Mouse (Mus musculus): Measurements from ENCODE around the gene Tatdn2. TPM values are rescaled to one million over a fixed set of nuclear protein-coding genes. Genes with fewer than 3 reads are reported as not detected.
"Not testable (repeated sequence)": the region's sequence is repeated elsewhere in the genome, so short reads cannot be mapped to it uniquely, and the experiment has no call there.

Tatdn2 gene
- polyA plus RNA-seq, 1 experiment from 2014 or later: 0.95 TPM

DNA sequence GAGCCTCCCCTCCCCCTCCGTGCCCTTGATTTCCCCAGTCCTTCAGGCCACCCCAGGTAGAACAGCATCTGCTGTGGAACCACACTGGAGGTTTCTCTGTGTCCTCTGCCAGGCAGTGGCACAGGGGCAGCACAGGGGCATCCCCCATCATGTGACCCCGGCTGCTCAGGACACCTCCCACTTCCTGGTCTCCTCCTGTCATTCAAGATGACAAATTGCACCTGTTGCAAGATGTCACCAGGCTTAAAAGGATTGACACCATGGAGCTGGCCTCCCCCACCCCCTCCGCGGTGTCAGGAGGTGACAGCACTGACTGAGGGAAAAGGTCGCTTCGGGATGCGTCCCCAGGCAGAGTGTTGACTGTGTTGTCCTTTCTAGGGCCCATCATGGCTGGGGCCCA, 27.0 kb upstream of the Tatdn2 start:
- Histone ChIP-seq H3K9me3 (replicated peaks; ENCODE audit: low read length) (no peaks in the 10 kb centered on the region), H3K27me3 (ENCODE audit: insufficient read depth, low read length) (no peaks in the 10 kb centered on the region), H3K4me1 (replicated peaks; ENCODE audit: insufficient read depth, low read length) (peaks cover 8% of the 10 kb centered on the region; the same call in 1 of the 2 replicates), H3K9ac (ENCODE audit: low read depth, low read length) (no peak overlapping the region), H3K4me2 (ENCODE audit: low read length) (no peak overlapping the region), H3K36me3 (ENCODE audit: insufficient read depth, low read length) (no peaks in the 10 kb centered on the region), H3K27ac (no peak overlapping the region), H3K4me3 (replicated peaks; ENCODE audit: low read depth, low read length) (no peak overlapping the region)
- no peak; the same call in 1 of the 2 replicates for ATAC-seq (replicated peaks; ENCODE audit: low FRiP score, low read depth)
- TF ChIP-seq CTCF (IDR thresholded peaks at IDR 0.05; ENCODE audit: low read depth): no peak
- DNase-seq (ENCODE audit: low spot score): no peak
- WGBS: 46% methylated on average over 7 of the region's 7 CpGs

DNA sequence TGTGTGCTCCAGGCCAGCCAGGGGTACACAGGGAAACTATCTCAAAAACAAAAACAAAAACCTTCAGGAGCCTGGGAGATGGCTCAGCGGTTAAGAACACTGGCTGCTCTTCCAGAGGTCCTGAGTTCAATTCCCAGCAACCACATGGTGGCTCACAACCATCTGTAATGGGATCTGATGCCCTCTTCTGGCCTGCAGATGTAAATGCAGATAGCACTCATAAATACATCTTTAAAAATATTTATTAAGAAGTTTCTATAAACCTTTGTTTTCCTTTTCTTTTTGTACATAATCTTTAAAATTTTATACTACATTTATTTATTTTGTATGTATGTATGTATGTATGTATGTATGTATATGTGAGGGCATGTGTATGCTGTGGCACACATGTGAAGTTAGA, 24.8 kb upstream of the Tatdn2 start:
- not testable (repeated sequence) for H3K4me2 ChIP-seq (ENCODE audit: low read length); H3K36me3 ChIP-seq (ENCODE audit: insufficient read depth, low read length); H3K9ac ChIP-seq (ENCODE audit: low read depth, low read length); DNase-seq (ENCODE audit: low spot score); H3K27ac ChIP-seq; H3K27me3 ChIP-seq (ENCODE audit: insufficient read depth, low read length); H3K9me3 ChIP-seq (replicated peaks; ENCODE audit: low read length); H3K4me3 ChIP-seq (replicated peaks; ENCODE audit: low read depth, low read length); ATAC-seq (replicated peaks; ENCODE audit: low FRiP score, low read depth); H3K4me1 ChIP-seq (replicated peaks; ENCODE audit: insufficient read depth, low read length)
- 0 out of 2 replicates have a peak, but pooled peaks have one; percentile 15 for TF ChIP-seq CTCF (IDR thresholded peaks at IDR 0.05; ENCODE audit: low read depth)
- WGBS: 91% methylated on average over 1 of the region's 1 CpGs

DNA sequence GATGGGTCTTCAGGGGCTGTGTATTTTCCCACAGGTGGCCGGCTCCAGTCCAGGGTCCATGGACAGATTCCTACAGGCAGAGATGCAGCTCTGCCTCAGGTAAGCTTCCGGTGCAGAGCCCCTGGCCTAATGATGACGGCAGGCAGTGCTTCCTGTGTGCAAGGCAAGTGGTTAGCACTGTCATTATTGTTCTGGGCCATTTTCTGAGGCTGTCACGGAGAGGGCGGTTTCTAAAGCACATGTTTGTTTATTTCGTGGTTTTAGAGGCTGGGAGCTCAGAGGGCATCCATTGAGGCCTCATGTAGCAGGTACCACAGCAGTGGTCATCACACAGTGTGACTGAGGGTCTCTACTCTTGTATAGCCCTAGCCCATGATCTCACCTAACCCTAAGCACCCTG, 23.9 kb upstream of the Tatdn2 start:
- Histone ChIP-seq H3K9ac (ENCODE audit: low read depth, low read length) (no peak overlapping the region), H3K4me3 (replicated peaks; ENCODE audit: low read depth, low read length) (no peak overlapping the region), H3K4me1 (replicated peaks; ENCODE audit: insufficient read depth, low read length) (peaks cover 8% of the 10 kb centered on the region; the same call in 1 of the 2 replicates), H3K9me3 (replicated peaks; ENCODE audit: low read length) (no peaks in the 10 kb centered on the region), H3K27me3 (ENCODE audit: insufficient read depth, low read length) (no peaks in the 10 kb centered on the region), H3K4me2 (ENCODE audit: low read length) (no peak overlapping the region), H3K36me3 (ENCODE audit: insufficient read depth, low read length) (no peaks in the 10 kb centered on the region), H3K27ac (no peak overlapping the region)
- no peak for TF ChIP-seq CTCF (IDR thresholded peaks at IDR 0.05; ENCODE audit: low read depth)
- no peak for ATAC-seq (replicated peaks; ENCODE audit: low FRiP score, low read depth)
- no peak for DNase-seq (ENCODE audit: low spot score)
- 75% methylated on average over 6 of the region's 6 CpGs for WGBS

DNA sequence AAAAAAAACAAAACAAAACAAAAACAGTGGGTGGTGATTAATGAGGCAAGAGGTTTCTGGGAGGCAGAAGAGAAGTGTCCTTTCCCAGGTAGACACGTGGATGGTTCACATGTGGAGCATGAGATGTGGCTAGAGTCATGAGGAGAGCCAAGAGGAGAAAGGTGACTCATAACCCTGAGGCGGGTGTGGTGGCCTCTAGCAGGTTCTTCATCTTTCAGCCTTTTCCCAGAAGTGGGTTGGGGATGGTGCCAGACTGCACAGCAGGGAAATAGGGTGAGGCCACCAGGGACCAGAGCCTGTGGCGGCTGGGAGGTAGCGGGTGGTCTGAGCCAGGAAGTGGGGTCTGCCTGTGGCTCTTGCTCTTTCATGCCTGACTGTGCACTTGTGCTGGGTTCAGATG, 21.6 kb upstream of the Tatdn2 start:
- no peak for DNase-seq (ENCODE audit: low spot score)
- ATAC-seq (replicated peaks; ENCODE audit: low FRiP score, low read depth): no peak

DNA sequence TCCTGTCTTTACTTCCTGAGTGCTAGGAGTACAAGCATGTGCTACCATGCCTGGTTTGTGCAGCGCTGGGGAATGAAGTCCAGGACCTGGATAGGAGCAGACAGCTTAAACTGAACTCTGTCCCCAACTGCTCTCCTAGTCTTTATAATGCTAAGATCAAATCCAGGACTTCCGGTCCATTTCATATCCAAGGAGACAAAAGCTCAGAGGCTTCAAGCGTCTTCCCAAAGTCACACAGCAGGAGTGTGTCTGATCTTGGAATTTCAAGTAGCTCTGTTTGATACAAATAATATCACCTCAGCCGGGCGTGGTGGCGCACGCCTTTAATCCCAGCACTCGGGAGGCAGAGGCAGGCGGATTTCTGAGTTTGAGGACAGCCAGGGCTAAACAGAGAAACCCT, 20.9 kb upstream of the Tatdn2 start:
- ATAC-seq (replicated peaks; ENCODE audit: low FRiP score, low read depth): no peak
- no peak overlapping the region for H3K27ac ChIP-seq
- WGBS: 96% methylated on average over 9 of the region's 9 CpGs
- H3K9ac ChIP-seq (ENCODE audit: low read depth, low read length): no peak overlapping the region
- no peak overlapping the region for H3K4me3 ChIP-seq (replicated peaks; ENCODE audit: low read depth, low read length)
- H3K4me2 ChIP-seq (ENCODE audit: low read length): no peak overlapping the region
- no peak for DNase-seq (ENCODE audit: low spot score)
- H3K36me3 ChIP-seq (ENCODE audit: insufficient read depth, low read length): no peaks in the 10 kb centered on the region
- no peaks in the 10 kb centered on the region for H3K27me3 ChIP-seq (ENCODE audit: insufficient read depth, low read length)
- TF ChIP-seq CTCF (IDR thresholded peaks at IDR 0.05; ENCODE audit: low read depth): no peak
- H3K9me3 ChIP-seq (replicated peaks; ENCODE audit: low read length): no peaks in the 10 kb centered on the region
- no peaks in the 10 kb centered on the region for H3K4me1 ChIP-seq (replicated peaks; ENCODE audit: insufficient read depth, low read length)

More for the DNA sequence above, 21.6 kb upstream of the Tatdn2 start:
- no peak overlapping the region for H3K27ac ChIP-seq
- no peaks in the 10 kb centered on the region for H3K9me3 ChIP-seq (replicated peaks; ENCODE audit: low read length)
- H3K9ac ChIP-seq (ENCODE audit: low read depth, low read length): no peak overlapping the region
- TF ChIP-seq CTCF (IDR thresholded peaks at IDR 0.05; ENCODE audit: low read depth): no peak
- no peak overlapping the region for H3K4me2 ChIP-seq (ENCODE audit: low read length)
- WGBS: 72% methylated on average over 4 of the region's 4 CpGs
- no peaks in the 10 kb centered on the region for H3K4me1 ChIP-seq (replicated peaks; ENCODE audit: insufficient read depth, low read length)
- no peak overlapping the region for H3K4me3 ChIP-seq (replicated peaks; ENCODE audit: low read depth, low read length)
- H3K27me3 ChIP-seq (ENCODE audit: insufficient read depth, low read length): no peaks in the 10 kb centered on the region
- H3K36me3 ChIP-seq (ENCODE audit: insufficient read depth, low read length): no peaks in the 10 kb centered on the region

DNA sequence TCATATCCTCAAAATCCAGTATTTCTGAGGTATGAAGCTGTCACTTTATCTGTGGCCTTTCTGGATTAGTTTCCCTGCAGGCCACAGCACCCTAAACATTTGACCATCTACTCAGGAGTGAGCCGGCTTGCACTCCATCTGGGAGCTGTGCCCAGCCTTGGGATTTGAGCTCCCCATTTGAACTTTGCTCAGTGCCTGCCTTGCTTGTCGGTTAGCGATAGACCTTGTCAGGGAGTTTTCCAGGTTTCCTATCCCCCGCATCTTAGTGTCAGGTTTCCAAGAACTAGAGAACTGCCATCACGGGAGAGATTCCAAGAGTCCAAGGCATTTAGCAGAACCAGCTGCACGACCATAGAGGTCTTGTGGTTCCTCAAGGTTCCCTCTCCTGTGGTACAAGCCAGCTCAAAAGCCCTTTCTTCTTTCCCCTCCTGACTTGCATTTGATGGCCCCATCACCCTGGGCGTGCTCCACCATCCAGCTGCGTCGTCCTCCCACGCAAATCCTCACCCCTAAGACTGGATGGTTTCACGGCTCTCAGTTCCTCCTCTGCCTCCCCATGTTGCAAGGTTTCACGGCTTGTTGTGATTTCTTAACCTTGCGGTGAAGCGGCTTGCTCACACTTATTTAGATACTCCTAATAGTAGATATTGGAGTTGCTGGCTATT, 19.6 kb upstream of the Tatdn2 start:
- Histone ChIP-seq H3K27me3 (ENCODE audit: insufficient read depth, low read length) (no peaks in the 10 kb centered on the region), H3K9me3 (replicated peaks; ENCODE audit: low read length) (no peaks in the 10 kb centered on the region), H3K4me3 (replicated peaks; ENCODE audit: low read depth, low read length) (no peak overlapping the region), H3K4me2 (ENCODE audit: low read length) (no peak overlapping the region), H3K36me3 (ENCODE audit: insufficient read depth, low read length) (no peaks in the 10 kb centered on the region), H3K27ac (no peak overlapping the region), H3K9ac (ENCODE audit: low read depth, low read length) (no peak overlapping the region), H3K4me1 (replicated peaks; ENCODE audit: insufficient read depth, low read length) (no peaks in the 10 kb centered on the region)
- TF ChIP-seq CTCF (IDR thresholded peaks at IDR 0.05; ENCODE audit: low read depth): no peak
- peak; percentile 41 for DNase-seq (ENCODE audit: low spot score)
- 31% methylated on average over 14 of the region's 14 CpGs for WGBS
- ATAC-seq (replicated peaks; ENCODE audit: low FRiP score, low read depth): peak; percentile 54; the same call in 1 of the 2 replicates

All from kidney, postnatal 0 days (tissue).